Mouse (Mus musculus) embryonic fibroblast, embryonic 13.5 days (primary cell): ENCODE results near the gene Gm16223. TPM values are rescaled to one million over a fixed set of nuclear protein-coding genes. Genes with fewer than 3 reads are reported as not detected.

Experiments used
- H3K27ac ChIP-seq: 2 replicates; pipeline ENCODE4 v1.5.1; 2012; ENCODE audit warnings: low read length, control low read depth, inconsistent platforms; ENCODE audit not compliant: insufficient read depth
- H3K4me1 ChIP-seq: 2 replicates; pipeline ENCODE4 v1.6.1; 2011; ENCODE audit warnings: low read length; ENCODE audit not compliant: control insufficient read depth, insufficient read depth
- H3K4me3 ChIP-seq: 2 replicates; pipeline ENCODE4 v1.5.1; 2011; ENCODE audit warnings: mild to moderate bottlenecking, control low read depth, low read length; ENCODE audit not compliant: insufficient read depth
- CTCF ChIP-seq: IDR thresholded peaks from 2 replicates; pipeline ENCODE4 v1.5.1; 2011; ENCODE audit warnings: mild to moderate bottlenecking, control low read depth, low read length, moderate library complexity, borderline replicate concordance; ENCODE audit not compliant: insufficient read depth
- POLR2A ChIP-seq: IDR thresholded peaks from 2 replicates; pipeline ENCODE4 v1.6.1; 2011; ENCODE audit warnings: low read depth, mild to moderate bottlenecking, control low read depth, low read length, moderate library complexity
- polyA plus RNA-seq: library from polyadenylated mRNA; stranded (reverse); fragments of >200 nt; gene quantifications from 2 replicates; pipeline ENCODE4 v1.2.4, GENCODE M21; 2011; ENCODE audit warnings: low read depth; ENCODE audit not compliant: missing spikeins, insufficient read length

Gene Gm16223
- 0.20 TPM in 1 of 2 replicates, not detected in the other for polyA plus RNA-seq

- H3K4me1 ChIP-seq, result no peaks in the 10 kb centered on the region
- H3K27ac ChIP-seq, result no peak within 1 kb of the TSS
- H3K4me3 ChIP-seq, result no peak within 1 kb of the TSS
- no peak for TF ChIP-seq POLR2A
- TF ChIP-seq CTCF, result no peak
Observed at GRCm38 (mm10) chr5:42067476-42068187, at the start of gene Gm16223. TSS of gene Gm16223 (plus strand) at chr5:42067960.

DNA sequence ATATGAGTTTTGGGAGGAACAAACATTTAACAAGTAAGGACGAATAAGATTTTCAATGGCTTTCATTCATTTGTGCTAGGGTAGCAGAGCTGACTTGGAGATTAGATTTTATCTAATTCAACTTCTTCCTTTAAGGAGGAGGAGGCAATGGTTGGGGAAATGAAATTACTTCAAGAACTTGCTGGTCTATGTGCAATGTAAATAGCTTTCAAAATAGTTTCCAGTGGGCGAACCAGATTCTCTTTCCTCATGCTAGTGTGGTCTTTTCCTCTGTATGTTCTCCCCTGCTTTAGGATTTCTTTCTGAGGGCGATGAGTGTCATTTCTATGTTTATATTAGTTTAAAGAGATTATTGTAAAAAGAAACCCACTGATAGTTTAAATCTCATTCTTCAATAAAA lies 45.7 kb upstream of the Gm16223 start:
- no peaks in the 10 kb centered on the region for H3K4me1 ChIP-seq
- no peak overlapping the region for H3K4me3 ChIP-seq
- H3K27ac ChIP-seq, result no peak overlapping the region
- TF ChIP-seq POLR2A (no peak), CTCF (no peak)

DNA sequence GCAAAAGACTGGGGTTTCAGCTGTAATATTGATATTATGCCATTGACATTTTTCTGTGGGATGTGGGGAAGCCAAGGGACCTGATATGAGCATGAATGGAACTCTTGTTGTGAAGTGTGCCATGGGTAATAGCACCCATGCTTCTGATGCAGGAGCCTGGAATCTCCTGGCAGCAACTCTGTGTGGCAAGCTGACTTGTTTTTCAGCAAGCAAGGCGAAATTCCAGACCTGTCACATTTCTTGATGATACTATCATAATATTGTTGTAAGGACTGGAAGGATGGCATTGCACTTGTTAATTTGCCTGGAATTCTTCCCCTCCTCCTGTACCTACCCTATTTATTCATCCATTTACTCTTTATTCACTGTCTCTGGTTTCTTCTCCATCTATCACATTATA lies 44.2 kb upstream of the Gm16223 start:
- H3K4me1 ChIP-seq, result no peaks in the 10 kb centered on the region
- TF ChIP-seq POLR2A, result no peak
- TF ChIP-seq CTCF, result no peak
- no peak overlapping the region for H3K4me3 ChIP-seq
- H3K27ac ChIP-seq, result no peak overlapping the region

DNA sequence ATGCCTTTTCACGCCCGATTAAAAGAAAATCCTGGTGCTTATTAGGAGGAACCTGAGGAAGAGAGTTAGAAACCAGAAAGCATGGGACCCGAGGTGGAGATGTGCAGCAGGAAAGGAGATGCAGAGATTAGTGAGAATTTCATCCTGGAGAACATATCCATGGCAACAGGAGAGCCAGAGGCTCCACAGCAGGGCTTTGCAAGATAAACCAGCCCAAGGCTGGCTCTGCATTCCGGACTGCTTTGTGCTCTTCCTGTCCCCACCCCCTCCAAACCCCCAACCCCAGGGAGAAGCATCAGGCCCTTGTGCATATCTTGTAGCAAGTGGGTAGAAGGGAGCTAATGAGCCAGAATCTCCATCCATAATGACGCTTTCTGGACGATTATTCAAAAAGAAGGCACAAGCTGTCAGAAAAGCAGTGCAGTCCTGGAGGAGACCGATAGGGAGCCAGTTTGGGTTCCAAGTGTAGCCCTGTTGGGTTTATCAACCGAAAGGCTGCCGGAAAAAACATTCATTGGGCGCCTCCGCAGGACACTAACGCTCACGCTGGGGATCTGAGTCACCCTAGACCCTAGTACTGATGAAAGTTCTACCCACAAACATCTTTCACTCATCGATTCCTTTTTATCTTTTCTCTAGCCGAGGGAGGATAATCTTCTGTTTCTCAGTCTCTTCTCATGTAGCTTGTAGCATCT lies 31.2 kb upstream of the Gm16223 start:
- Histone ChIP-seq H3K4me3 (no peak overlapping the region), H3K27ac (no peak overlapping the region), H3K4me1 (no peaks in the 10 kb centered on the region)
- TF ChIP-seq CTCF, result no peak
- TF ChIP-seq POLR2A, result no peak

DNA sequence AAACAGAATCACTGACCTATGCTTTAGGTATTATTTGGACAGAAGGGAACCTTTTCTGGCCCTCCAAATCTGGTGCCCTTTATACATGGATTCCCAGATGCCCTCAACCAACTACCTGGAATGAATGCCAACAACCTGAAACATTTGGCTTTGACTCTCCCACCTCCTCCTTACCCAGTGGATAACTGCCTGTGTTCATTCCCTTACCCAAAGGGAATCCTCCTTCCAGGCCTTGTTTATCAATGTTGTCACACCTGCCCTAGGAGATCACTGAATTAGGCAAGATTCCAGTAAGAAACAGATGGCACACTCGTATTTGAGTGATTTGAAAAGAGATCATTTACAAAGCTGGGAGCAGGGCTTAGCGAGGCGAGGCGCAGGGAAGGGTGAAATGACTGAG lies 13.1 kb upstream of the Gm16223 start:
- Histone ChIP-seq H3K4me3 (no peak overlapping the region), H3K27ac (no peak overlapping the region), H3K4me1 (no peaks in the 10 kb centered on the region)
- no peak for TF ChIP-seq CTCF
- TF ChIP-seq POLR2A, result no peak

DNA sequence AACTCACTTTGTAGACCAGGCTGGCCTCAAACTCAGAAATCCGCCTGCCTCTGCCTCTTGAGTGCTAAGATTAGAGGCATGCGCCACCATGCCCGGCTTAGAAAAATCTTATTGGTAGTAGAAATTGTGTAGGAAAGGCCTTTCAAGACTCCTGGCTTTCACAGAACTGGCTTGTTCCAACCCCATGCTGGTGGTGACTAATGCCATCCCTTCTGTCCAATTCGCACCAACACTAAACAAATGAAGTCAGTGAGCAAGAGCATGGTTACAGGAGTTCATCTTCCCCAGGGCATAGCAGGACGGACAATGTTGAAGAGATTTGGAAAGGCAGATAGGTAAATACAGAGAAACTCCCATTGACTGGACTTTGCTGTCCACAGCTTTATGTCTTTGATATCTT lies 12.6 kb upstream of the Gm16223 start:
- TF ChIP-seq POLR2A (no peak), CTCF (no peak)
- Histone ChIP-seq H3K4me1 (no peaks in the 10 kb centered on the region), H3K4me3 (no peak overlapping the region), H3K27ac (no peak overlapping the region)

DNA sequence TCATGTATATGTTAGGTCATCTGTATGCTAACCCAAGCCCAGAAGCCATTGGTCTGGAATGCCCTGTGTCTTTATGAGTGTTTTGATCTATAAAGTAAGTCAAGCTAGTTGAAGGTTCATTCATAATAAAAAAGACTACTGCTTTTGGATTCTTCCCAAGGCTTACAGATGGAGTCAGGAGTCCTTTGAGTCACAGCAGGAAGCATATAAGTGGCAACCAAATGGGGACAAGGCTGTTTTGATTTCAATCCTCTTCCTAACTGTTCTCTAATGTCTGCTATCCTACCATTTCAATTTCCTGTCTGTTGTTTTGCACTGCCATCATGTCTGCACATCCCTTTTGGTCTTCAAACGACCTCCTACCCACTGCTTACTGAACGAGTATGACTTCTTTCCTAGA lies 2.7 kb upstream of the Gm16223 start:
- Histone ChIP-seq H3K27ac (no peak overlapping the region), H3K4me3 (no peak overlapping the region), H3K4me1 (no peaks in the 10 kb centered on the region)
- TF ChIP-seq POLR2A, result no peak
- no peak for TF ChIP-seq CTCF

DNA sequence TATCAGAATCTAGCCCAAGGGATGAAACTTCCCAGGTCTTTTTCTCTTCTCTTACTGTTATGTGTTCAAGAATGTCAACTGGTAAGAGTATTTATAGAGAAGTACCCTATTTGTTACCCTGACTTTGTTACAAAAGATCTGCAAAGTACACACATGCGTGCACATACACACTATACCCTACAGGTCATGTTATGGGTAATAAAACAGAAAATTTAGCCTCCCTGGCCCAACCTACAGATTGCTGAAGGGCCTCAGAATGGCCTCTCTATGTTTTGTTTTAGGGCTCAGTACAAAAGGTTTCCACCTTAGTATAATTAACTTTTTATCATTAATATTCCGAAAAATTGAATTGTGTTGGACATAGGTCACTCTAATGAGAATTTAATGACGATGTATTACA lies 685 bp upstream of the Gm16223 start:
- Histone ChIP-seq H3K4me1 (no peaks in the 10 kb centered on the region), H3K27ac (no peak overlapping the region), H3K4me3 (no peak overlapping the region)
- TF ChIP-seq CTCF (no peak), POLR2A (no peak)

- no peaks in the 10 kb centered on the region for H3K4me1 ChIP-seq
- H3K4me3 ChIP-seq, result no peak overlapping the region
- TF ChIP-seq POLR2A, result no peak
- no peak for TF ChIP-seq CTCF
- no peak overlapping the region for H3K27ac ChIP-seq
Observed at GRCm38 (mm10) chr5:42068188-42068579, 424 bp downstream of the Gm16223 start.
